ENCODE assay signal across 8 mouse cellular contexts in the genomic region with DNA sequence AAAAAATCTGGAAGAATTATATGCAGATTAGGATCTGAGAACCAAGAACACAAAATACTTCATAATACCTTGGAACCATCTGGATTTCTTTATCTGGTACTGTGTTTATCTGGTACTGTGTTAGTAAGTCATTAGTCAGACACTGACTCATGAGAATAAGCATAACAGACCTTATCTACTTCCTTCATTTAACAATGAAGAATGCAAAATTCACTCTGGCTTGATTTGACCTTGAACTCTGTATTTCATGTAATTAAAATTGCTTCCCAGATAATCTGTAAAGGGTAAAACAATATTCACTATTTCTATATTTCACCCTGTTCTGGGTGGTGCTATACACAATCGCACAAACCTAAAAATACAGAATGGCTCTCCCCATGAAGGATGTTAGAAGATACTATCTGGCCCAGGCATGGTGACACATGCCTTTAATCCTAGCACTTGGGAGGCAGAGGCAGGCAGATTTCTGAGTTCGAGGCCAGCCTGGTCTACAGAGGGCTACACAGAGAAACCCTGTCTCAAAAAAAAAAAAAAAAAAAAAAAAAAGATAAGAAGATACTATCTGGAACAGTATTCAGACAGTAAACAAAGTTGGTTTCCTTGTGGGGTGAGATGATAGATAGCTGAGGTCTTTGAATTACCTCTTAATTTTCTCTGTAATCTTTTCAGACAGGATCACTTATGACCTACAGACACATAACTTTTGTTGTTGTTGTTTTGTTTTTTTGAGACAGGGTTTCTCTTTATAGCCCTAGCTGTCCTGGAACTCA. TPM values are rescaled to one million over a fixed set of nuclear protein-coding genes. Genes with fewer than 3 reads are reported as not detected.
DNase-seq lines count a peak whose midpoint lies in the region; ATAC-seq lines count a peak whose summit lies in the region.

No protein-coding gene starts in this region.

- peaks cover 11% of the 10 kb centered on the region for H3K4me1 ChIP-seq in forebrain, embryonic 15.5 days
- H3K4me1 ChIP-seq in liver, embryonic 15.5 days (replicated peaks), result peaks cover 20% of the 10 kb centered on the region

- H3K27ac ChIP-seq in forebrain, embryonic 15.5 days (replicated peaks), result no peak overlapping the region; the same call in 1 of the 2 replicates
- H3K27ac ChIP-seq in liver, embryonic 15.5 days (replicated peaks), result no peak overlapping the region

- no peak for ATAC-seq in forebrain, embryonic 15.5 days (replicated peaks)
- ATAC-seq in liver, embryonic 15.5 days (ENCODE audit: insufficient read depth), result no peak
- no peak for ATAC-seq in monocyte, adult 5-6 weeks (replicated peaks; ENCODE audit: insufficient number of reproducible peaks, low FRiP score, low TSS enrichment, poor library complexity, severe bottlenecking)

- peaks cover 24% of the 10 kb centered on the region for H3K36me3 ChIP-seq in forebrain, embryonic 15.5 days
- H3K36me3 ChIP-seq in liver, embryonic 15.5 days (replicated peaks), result peaks cover 24% of the 10 kb centered on the region

- peak overlapping the region; percentile 97 for H3K4me3 ChIP-seq in forebrain, embryonic 15.5 days
- peak overlapping the region; percentile 92 for H3K4me3 ChIP-seq in liver, embryonic 15.5 days (replicated peaks)

- DNase-seq in cerebellum, adult 9-10 months, result peak; percentile 27
- DNase-seq in cerebellum, postnatal 4 days (ENCODE audit: low spot score in 2 of 2), result no peak
- DNase-seq in 3T3-L1 (ENCODE audit: low read depth, low spot score), result peak; percentile 80
- no peak for DNase-seq in spleen, postnatal 4 days (ENCODE audit: low spot score in 2 of 2)
- DNase-seq in ovary, postnatal 10 days (ENCODE audit: low spot score), result no peak

- 98% methylated on average over 2 of the region's 2 CpGs for WGBS in forebrain, embryonic 15.5 days
- WGBS in liver, embryonic 15.5 days (ENCODE audit: insufficient replicate concordance), result 79% methylated on average over 2 of the region's 2 CpGs

- peak overlapping the region; percentile 85 for H3K4me2 ChIP-seq in forebrain, embryonic 15.5 days (replicated peaks)
- peak overlapping the region; percentile 95 for H3K4me2 ChIP-seq in liver, embryonic 15.5 days

- H3K27me3 ChIP-seq in forebrain, embryonic 15.5 days, result no peaks in the 10 kb centered on the region
- H3K27me3 ChIP-seq in liver, embryonic 15.5 days, result 0 out of 2 replicates have a peak, but pooled peaks cover 3% of the 10 kb centered on the region

- no peak overlapping the region for H3K9ac ChIP-seq in forebrain, embryonic 15.5 days (replicated peaks)
- H3K9ac ChIP-seq in liver, embryonic 15.5 days, result peak overlapping the region; percentile 50; the same call in 1 of the 2 replicates

- no peaks in the 10 kb centered on the region for H3K9me3 ChIP-seq in forebrain, embryonic 15.5 days
- H3K9me3 ChIP-seq in liver, embryonic 15.5 days (replicated peaks), result no peaks in the 10 kb centered on the region

RNA-seq across cellular contexts. Expression of a gene that starts 0.9 kb away (rescaled TPM):
- polyA plus RNA-seq in forebrain, embryonic 15.5 days (2015; fragmentation: Nextera tagmentation; extraction: Ambion mirVana), result 58.5 and 60.5 TPM in 2 replicates
- 24.8 and 28.4 TPM in 2 replicates for polyA plus RNA-seq in liver, embryonic 15.5 days (2015; fragmentation: Nextera tagmentation; extraction: Ambion mirVana)
- total RNA-seq in monocyte, adult 5-6 weeks (2017), result 77.6 to 107 TPM (median 97.1 TPM) in 3 replicates

RNA-seq across cellular contexts. Expression of a gene that starts 14.9 kb away (rescaled TPM):
- 29.0 and 29.4 TPM in 2 replicates for polyA plus RNA-seq in forebrain, embryonic 15.5 days (2015; fragmentation: Nextera tagmentation; extraction: Ambion mirVana)
- polyA plus RNA-seq in liver, embryonic 15.5 days (2015; fragmentation: Nextera tagmentation; extraction: Ambion mirVana), result 9.5 and 9.8 TPM in 2 replicates
- 54.5 to 84.6 TPM (median 59.8 TPM) in 3 replicates for total RNA-seq in monocyte, adult 5-6 weeks (2017)

RNA-seq across cellular contexts. Expression of a gene that starts 15.1 kb away (rescaled TPM):
- polyA plus RNA-seq in forebrain, embryonic 15.5 days (2015; fragmentation: Nextera tagmentation; extraction: Ambion mirVana), result 66.7 and 69.4 TPM in 2 replicates
- polyA plus RNA-seq in liver, embryonic 15.5 days (2015; fragmentation: Nextera tagmentation; extraction: Ambion mirVana), result 29.0 and 33.7 TPM in 2 replicates
- 43.1 to 61.5 TPM (median 48.3 TPM) in 3 replicates for total RNA-seq in monocyte, adult 5-6 weeks (2017)

RNA-seq across cellular contexts. Expression of a gene that starts 30.0 kb away (rescaled TPM):
- polyA plus RNA-seq in forebrain, embryonic 15.5 days (2015; fragmentation: Nextera tagmentation; extraction: Ambion mirVana), result 0.17 and 0.27 TPM in 2 replicates
- polyA plus RNA-seq in liver, embryonic 15.5 days (2015; fragmentation: Nextera tagmentation; extraction: Ambion mirVana), result 0.22 TPM in 1 of 2 replicates, not detected in the other
- 1.2 TPM in 1 of 3 replicates, not detected in the others for total RNA-seq in monocyte, adult 5-6 weeks (2017)

RNA-seq across cellular contexts. Expression of a gene that starts 40.7 kb away (rescaled TPM):
- 23.2 and 26.1 TPM in 2 replicates for polyA plus RNA-seq in forebrain, embryonic 15.5 days (2015; fragmentation: Nextera tagmentation; extraction: Ambion mirVana)
- polyA plus RNA-seq in liver, embryonic 15.5 days (2015; fragmentation: Nextera tagmentation; extraction: Ambion mirVana), result 34.8 and 35.0 TPM in 2 replicates
- 0.64 to 3.1 TPM (median 1.4 TPM) in 3 replicates for total RNA-seq in monocyte, adult 5-6 weeks (2017)

Comparison
In these comparisons a context has a peak if more than half of its experiments do, and no peak if none do; other contexts are left out.
1. DNase-seq: peak in cerebellum, adult 9-10 months (single experiment) and 3T3-L1 (single experiment); none in cerebellum, postnatal 4 days (0 of 2), spleen, postnatal 4 days (0 of 2) and ovary, postnatal 10 days (single experiment).